12 mouse cellular contexts compared by ENCODE assay signal in genomic region chr17:36021309-36021708, GRCm38 (mm10). TPM values are rescaled to one million over a fixed set of nuclear protein-coding genes. Genes with fewer than 3 reads are reported as not detected.
A peak's percentile ranks its signal among the peaks of the same experiment; 100 is the strongest.
DNase-seq lines count a peak whose midpoint lies in the region; ATAC-seq and TF ChIP-seq lines count a peak whose summit lies in the region.
"Had no signal": no experiment of that assay in that cellular context is flagged by ENCODE, and none has a peak within 500 bp of the region (broad histone marks: within the 10 kb centered on the region; RNA-seq: fewer than 3 reads in every experiment).

No protein-coding gene starts in this region.

- no peak for ATAC-seq in hindbrain, embryonic 15.5 days (ENCODE audit: low FRiP score, low read depth)
- no peak for ATAC-seq in heart, embryonic 16.5 days (replicated peaks; ENCODE audit: extremely low read depth, insufficient read depth, low FRiP score)
- no peak for ATAC-seq in stomach, embryonic 16.5 days (ENCODE audit: insufficient read depth, low FRiP score)
- ATAC-seq: forebrain, embryonic 16.5 days had no signal

- H3K4me3 ChIP-seq in hindbrain, embryonic 15.5 days, result no peak overlapping the region
- no peak overlapping the region for H3K4me3 ChIP-seq in hindbrain, embryonic 10.5 days
- no peak overlapping the region; the same call in 1 of the 2 replicates for H3K4me3 ChIP-seq in spleen, adult 2 months (ENCODE audit: extremely low read depth, insufficient read depth, insufficient read length)
- no peak overlapping the region for H3K4me3 ChIP-seq in heart, embryonic 16.5 days (ENCODE audit: low read length)
- no peak overlapping the region for H3K4me3 ChIP-seq in stomach, embryonic 16.5 days (replicated peaks; ENCODE audit: low read length)
- H3K4me3 ChIP-seq: midbrain, embryonic 12.5 days had no signal

- WGBS in hindbrain, embryonic 15.5 days, result 95% methylated on average over 1 of the region's 1 CpGs
- 98% methylated on average over 1 of the region's 1 CpGs for WGBS in hindbrain, embryonic 10.5 days
- WGBS in spleen, adult 2 months, result 41% methylated on average over 1 of the region's 1 CpGs
- 89% methylated on average over 1 of the region's 1 CpGs for WGBS in heart, embryonic 16.5 days
- WGBS in stomach, embryonic 16.5 days, result 88% methylated on average over 1 of the region's 1 CpGs

- no peak for TF ChIP-seq CTCF in spleen, adult 2 months (IDR thresholded peaks at IDR 0.05; ENCODE audit: extremely low read depth, insufficient read depth, insufficient read length, insufficient replicate concordance)

- H3K36me3 ChIP-seq in hindbrain, embryonic 15.5 days, result no peaks in the 10 kb centered on the region
- H3K36me3 ChIP-seq in hindbrain, embryonic 10.5 days, result no peaks in the 10 kb centered on the region
- peaks cover 11% of the 10 kb centered on the region for H3K36me3 ChIP-seq in spleen, adult 2 months (ENCODE audit: control insufficient read depth, insufficient read depth, low read length)
- H3K36me3 ChIP-seq in heart, embryonic 16.5 days (ENCODE audit: control insufficient read depth, insufficient read depth), result no peaks in the 10 kb centered on the region
- no peaks in the 10 kb centered on the region for H3K36me3 ChIP-seq in stomach, embryonic 16.5 days (ENCODE audit: control insufficient read depth, insufficient read depth, low read length)
- H3K36me3 ChIP-seq: midbrain, embryonic 12.5 days had no signal

- no peak for TF ChIP-seq POLR2A in spleen, adult 2 months (IDR thresholded peaks at IDR 0.05; ENCODE audit: low read depth, low read length)

- H3K27ac ChIP-seq in hindbrain, embryonic 15.5 days (replicated peaks), result no peak overlapping the region
- H3K27ac ChIP-seq in hindbrain, embryonic 10.5 days, result no peak overlapping the region
- H3K27ac ChIP-seq in spleen, adult 2 months (ENCODE audit: insufficient read depth, low read length), result peak overlapping the region; percentile 95
- peak overlapping the region; percentile 72 for H3K27ac ChIP-seq in heart, embryonic 16.5 days (ENCODE audit: low read length)
- peak overlapping the region; percentile 23; the same call in 1 of the 2 replicates for H3K27ac ChIP-seq in stomach, embryonic 16.5 days (ENCODE audit: low read length)
- H3K27ac ChIP-seq: midbrain, embryonic 12.5 days had no signal

- H3K4me1 ChIP-seq in hindbrain, embryonic 15.5 days (replicated peaks), result no peaks in the 10 kb centered on the region
- peaks cover 24% of the 10 kb centered on the region for H3K4me1 ChIP-seq in hindbrain, embryonic 10.5 days (replicated peaks)
- H3K4me1 ChIP-seq in spleen, adult 2 months (ENCODE audit: control insufficient read depth, insufficient read depth, insufficient read length), result peaks cover 37% of the 10 kb centered on the region
- peaks cover 6% of the 10 kb centered on the region for H3K4me1 ChIP-seq in heart, embryonic 16.5 days (ENCODE audit: control insufficient read depth, insufficient read depth, low read length)
- peaks cover 9% of the 10 kb centered on the region for H3K4me1 ChIP-seq in stomach, embryonic 16.5 days (ENCODE audit: control insufficient read depth, insufficient read depth, low read length)

- DNase-seq in hindbrain, embryonic 10.5 days (ENCODE audit: low spot score), result no peak
- no peak for DNase-seq in spleen, adult 2 months (ENCODE audit: low read depth in 1 of 2, low spot score in 2 of 2)
- DNase-seq in spleen, postnatal 14 days (ENCODE audit: low spot score in 2 of 2), result no peak
- DNase-seq in embryo, embryonic 11 days, result no peak
- DNase-seq: right cerebral cortex, postnatal 4 days had no signal

- H3K9ac ChIP-seq in hindbrain, embryonic 15.5 days, result no peak overlapping the region
- no peak overlapping the region for H3K9ac ChIP-seq in heart, embryonic 16.5 days (ENCODE audit: low read length)
- H3K9ac ChIP-seq in stomach, embryonic 16.5 days (ENCODE audit: low read length), result no peak overlapping the region
- H3K9ac ChIP-seq: midbrain, embryonic 12.5 days had no signal

- 0 out of 2 replicates have a peak overlapping the region, but pooled peaks have one; percentile 11 for H3K4me2 ChIP-seq in hindbrain, embryonic 15.5 days
- peak overlapping the region; percentile 58 for H3K4me2 ChIP-seq in heart, embryonic 16.5 days (ENCODE audit: low read depth, low read length)
- peak overlapping the region; percentile 28; the same call in 1 of the 2 replicates for H3K4me2 ChIP-seq in stomach, embryonic 16.5 days (ENCODE audit: low read depth, low read length)
- H3K4me2 ChIP-seq: midbrain, embryonic 12.5 days had no signal

- no peaks in the 10 kb centered on the region for H3K27me3 ChIP-seq in hindbrain, embryonic 15.5 days
- H3K27me3 ChIP-seq in hindbrain, embryonic 10.5 days (ENCODE audit: insufficient read depth, poor library complexity, severe bottlenecking), result no peaks in the 10 kb centered on the region
- H3K27me3 ChIP-seq in spleen, adult 2 months (ENCODE audit: control insufficient read depth, insufficient read depth, low read length), result no peaks in the 10 kb centered on the region
- no peaks in the 10 kb centered on the region for H3K27me3 ChIP-seq in heart, embryonic 16.5 days (ENCODE audit: control insufficient read depth, insufficient read depth, low read length)
- H3K27me3 ChIP-seq in stomach, embryonic 16.5 days (ENCODE audit: control insufficient read depth, insufficient read depth, low read length), result no peaks in the 10 kb centered on the region
- H3K27me3 ChIP-seq: midbrain, embryonic 12.5 days had no signal

- no peaks in the 10 kb centered on the region for H3K9me3 ChIP-seq in hindbrain, embryonic 15.5 days
- H3K9me3 ChIP-seq in hindbrain, embryonic 10.5 days, result no peaks in the 10 kb centered on the region; the same call in 1 of the 2 replicates
- no peaks in the 10 kb centered on the region for H3K9me3 ChIP-seq in heart, embryonic 16.5 days (replicated peaks; ENCODE audit: control insufficient read depth, low read length)
- H3K9me3 ChIP-seq in stomach, embryonic 16.5 days (replicated peaks; ENCODE audit: control insufficient read depth, low read length), result no peaks in the 10 kb centered on the region
- H3K9me3 ChIP-seq: midbrain, embryonic 12.5 days had no signal

RNA-seq across cellular contexts. Expression of gene H2-T24, which starts 0.9 kb away (rescaled TPM):
- 9.0 and 9.9 TPM in 2 replicates for polyA plus RNA-seq in hindbrain, embryonic 15.5 days (2015; fragmentation: Nextera tagmentation; extraction: Ambion mirVana)
- 4.3 and 4.9 TPM in 2 replicates for polyA plus RNA-seq in hindbrain, embryonic 10.5 days (2016; fragmentation: Nextera tagmentation; extraction: Ambion mirVana)
- polyA plus RNA-seq in spleen, adult 2 months (2012; rRNA removed), result 19.1 and 19.2 TPM in 2 replicates
- polyA plus RNA-seq in heart, embryonic 16.5 days (2015; fragmentation: Nextera tagmentation; extraction: Ambion mirVana), result 1.8 and 2.5 TPM in 2 replicates
- polyA plus RNA-seq in stomach, embryonic 16.5 days (2015; fragmentation: Nextera tagmentation; extraction: Ambion mirVana), result 2.7 TPM in 2 replicates

RNA-seq across cellular contexts. Expression of gene H2-T23, which starts 11.3 kb away (rescaled TPM):
- polyA plus RNA-seq in hindbrain, embryonic 15.5 days (2015; fragmentation: Nextera tagmentation; extraction: Ambion mirVana), result 4.8 and 6.6 TPM in 2 replicates
- polyA plus RNA-seq in hindbrain, embryonic 10.5 days (2016; fragmentation: Nextera tagmentation; extraction: Ambion mirVana), result 4.0 and 4.2 TPM in 2 replicates
- 344 and 382 TPM in 2 replicates for polyA plus RNA-seq in spleen, adult 2 months (2012; rRNA removed)
- 9.6 and 19.7 TPM in 2 replicates for polyA plus RNA-seq in heart, embryonic 16.5 days (2015; fragmentation: Nextera tagmentation; extraction: Ambion mirVana)
- 16.9 and 17.5 TPM in 2 replicates for polyA plus RNA-seq in stomach, embryonic 16.5 days (2015; fragmentation: Nextera tagmentation; extraction: Ambion mirVana)

RNA-seq across cellular contexts. Expression of gene H2-T22, which starts 21.2 kb away (rescaled TPM):
- 7.4 and 7.9 TPM in 2 replicates for polyA plus RNA-seq in hindbrain, embryonic 15.5 days (2015; fragmentation: Nextera tagmentation; extraction: Ambion mirVana)
- 7.4 and 8.9 TPM in 2 replicates for polyA plus RNA-seq in hindbrain, embryonic 10.5 days (2016; fragmentation: Nextera tagmentation; extraction: Ambion mirVana)
- polyA plus RNA-seq in spleen, adult 2 months (2012; rRNA removed), result 60.3 and 61.9 TPM in 2 replicates
- 10.1 and 12.6 TPM in 2 replicates for polyA plus RNA-seq in heart, embryonic 16.5 days (2015; fragmentation: Nextera tagmentation; extraction: Ambion mirVana)
- polyA plus RNA-seq in stomach, embryonic 16.5 days (2015; fragmentation: Nextera tagmentation; extraction: Ambion mirVana), result 19.9 and 23.5 TPM in 2 replicates

RNA-seq across cellular contexts. Expression of gene Gm6034, which starts 21.5 kb away (rescaled TPM):
- polyA plus RNA-seq in hindbrain, embryonic 15.5 days (2015; fragmentation: Nextera tagmentation; extraction: Ambion mirVana), result not detected in 2 replicates
- not detected in 2 replicates for polyA plus RNA-seq in hindbrain, embryonic 10.5 days (2016; fragmentation: Nextera tagmentation; extraction: Ambion mirVana)
- 0.08 and 0.22 TPM in 2 replicates for polyA plus RNA-seq in spleen, adult 2 months (2012; rRNA removed)
- not detected in 2 replicates for polyA plus RNA-seq in heart, embryonic 16.5 days (2015; fragmentation: Nextera tagmentation; extraction: Ambion mirVana)
- polyA plus RNA-seq in stomach, embryonic 16.5 days (2015; fragmentation: Nextera tagmentation; extraction: Ambion mirVana), result 0.15 TPM in 1 of 2 replicates, not detected in the other
- polyA plus RNA-seq: forebrain, embryonic 16.5 days; hindbrain, embryonic 11.5 days; large intestine, adult 2 months; midbrain, embryonic 12.5 days had no signal

RNA-seq across cellular contexts. Expression of gene Gm11127, which starts 36.9 kb away (rescaled TPM):
- not detected in 2 replicates for polyA plus RNA-seq in hindbrain, embryonic 15.5 days (2015; fragmentation: Nextera tagmentation; extraction: Ambion mirVana)
- not detected in 2 replicates for polyA plus RNA-seq in hindbrain, embryonic 10.5 days (2016; fragmentation: Nextera tagmentation; extraction: Ambion mirVana)
- polyA plus RNA-seq in spleen, adult 2 months (2012; rRNA removed), result 0.08 and 0.19 TPM in 2 replicates
- 0.24 TPM in 1 of 2 replicates, not detected in the other for polyA plus RNA-seq in heart, embryonic 16.5 days (2015; fragmentation: Nextera tagmentation; extraction: Ambion mirVana)
- 0.85 and 0.89 TPM in 2 replicates for polyA plus RNA-seq in stomach, embryonic 16.5 days (2015; fragmentation: Nextera tagmentation; extraction: Ambion mirVana)
- polyA plus RNA-seq: hindbrain, embryonic 11.5 days; midbrain, embryonic 12.5 days had no signal

Comparison
In these comparisons a context has a peak if more than half of its experiments do, and no peak if none do; other contexts are left out.
1. H3K27ac ChIP-seq: peak in spleen, adult 2 months (single experiment), heart, embryonic 16.5 days (single experiment) and stomach, embryonic 16.5 days (single experiment); none in hindbrain, embryonic 15.5 days (single experiment) and hindbrain, embryonic 10.5 days (single experiment).
2. RNA of gene H2-T23, which starts 11.3 kb away (polyA plus RNA-seq): 344 to 382 TPM in spleen, adult 2 months; 9.6 to 19.7 TPM in heart, embryonic 16.5 days, 16.9 to 17.5 TPM in stomach, embryonic 16.5 days, 4.8 to 6.6 TPM in hindbrain, embryonic 15.5 days and 4.0 to 4.2 TPM in hindbrain, embryonic 10.5 days; every median in the first group is over 10 times any median in the second.
3. Peak in every context shown above with its lines, with median percentiles within 50 percentile points of each other: H3K4me2 ChIP-seq.